Mouse (Mus musculus) erythroblast, embryonic 14.5 days (primary cell): ENCODE data around the gene Adprh.

Experiments used
- GATA1 ChIP-seq: IDR thresholded peaks from 2 replicates; pipeline ENCODE4 v1.6.1; 2012; ENCODE audit warnings: low read length, inconsistent platforms, mixed read lengths
- TAL1 ChIP-seq: IDR thresholded peaks from 3 replicates; pipeline ENCODE4 v1.6.1; 2012; ENCODE audit warnings: low read length, inconsistent platforms, mixed read lengths

- TF ChIP-seq TAL1 (no peak), GATA1 (no peak)
These were observed 675 bp upstream of the Adprh start for GRCm38 (mm10) chr16:38453203-38453553.
